Mouse (Mus musculus) heart, adult 2 months (tissue): ENCODE measurements at regions not wholly inside any gene's neighbourhood (a gene's known extent, or its start where the extent isn't known, plus 50 kb on each side); places are given as distances from the start of the nearest gene placed in this dataset.

Experiments
- CTCF ChIP-seq: fragments of 200-600 bp; IDR thresholded peaks from 2 replicates; pipeline ENCODE4 v1.8.1; 2022; ENCODE audit warnings: antibody characterized with exemption, mild to moderate bottlenecking, moderate library complexity
- EP300 ChIP-seq: fragments of 200-500 bp; IDR thresholded peaks from 2 replicates; pipeline ENCODE4 v1.6.1; 2011; ENCODE audit warnings: low read depth, low read length, control low read depth; ENCODE audit not compliant: insufficient read depth
- POLR2A ChIP-seq: fragments of 200-500 bp; IDR thresholded peaks from 2 replicates; pipeline ENCODE4 v1.6.1; 2011; ENCODE audit warnings: mild to moderate bottlenecking, low read depth, low read length, control low read depth; ENCODE audit not compliant: insufficient read depth

DNA sequence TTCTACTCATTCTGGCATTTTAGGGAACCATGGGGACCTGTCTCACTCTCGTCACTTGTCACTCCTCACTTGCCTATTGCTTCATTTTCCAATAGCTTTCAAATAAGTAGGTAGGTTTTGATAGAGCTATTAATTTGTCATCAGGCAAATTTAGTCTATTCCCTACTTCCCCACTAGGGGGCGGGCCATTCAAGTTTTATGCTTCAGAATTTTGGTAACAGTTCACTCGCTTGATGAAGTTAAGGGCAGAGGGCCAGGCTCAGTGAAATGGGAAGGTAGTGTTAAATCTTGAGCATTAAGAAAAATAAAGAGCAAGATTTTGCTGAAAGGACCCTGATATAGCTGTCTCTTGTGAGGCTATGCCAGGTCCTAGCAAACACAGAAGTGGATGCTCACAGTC is 418.2 kb upstream of the Adgra3 start:
- TF ChIP-seq POLR2A = no peak
- peak; percentile 78 for TF ChIP-seq CTCF
- no peak for TF ChIP-seq EP300
